Mouse (Mus musculus) T-cell, adult 2 months (primary cell): Measurements from ENCODE around the gene Slc28a1.
A peak's percentile ranks its signal among the peaks of the same experiment; 100 is the strongest.
"Not testable (repeated sequence)": the region's sequence is repeated elsewhere in the genome, so short reads cannot be mapped to it uniquely, and the experiment has no call there.

Source experiments
- DNase-seq: peaks from one replicate; pipeline ENCODE4 v3.0.0; 2022; ENCODE audit warnings: low spot score

The Slc28a1 gene

GRCm38 (mm10) chr7:81125215-81126175 is 10.9 kb downstream of the Slc28a1 start:
- DNase-seq: no peak

GRCm38 (mm10) chr7:81131864-81132263 is 17.3 kb downstream of the Slc28a1 start:
- DNase-seq: no peak

DNA sequence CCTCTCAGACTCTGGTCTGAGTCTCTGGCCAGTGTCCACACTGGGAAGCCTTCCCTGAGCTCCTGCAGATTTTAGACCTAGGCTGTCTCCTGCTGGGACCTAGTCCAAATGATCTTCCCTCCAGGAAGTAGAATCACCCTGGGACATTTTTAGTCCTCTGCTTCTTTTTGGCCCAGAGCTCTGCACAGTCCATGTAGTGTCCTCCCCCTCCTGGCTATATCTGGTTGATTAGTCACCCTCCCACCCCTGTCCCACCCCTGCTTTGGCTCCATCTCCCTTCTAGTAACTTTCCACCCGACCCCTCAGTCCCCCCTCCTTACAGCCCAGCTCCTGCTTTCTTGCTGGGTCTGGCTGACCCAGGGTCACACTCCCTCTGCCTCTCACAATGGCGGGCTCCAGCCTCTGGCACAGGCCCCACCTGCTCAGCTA is 18.3 kb downstream of the Slc28a1 start:
- DNase-seq: no peak

DNA sequence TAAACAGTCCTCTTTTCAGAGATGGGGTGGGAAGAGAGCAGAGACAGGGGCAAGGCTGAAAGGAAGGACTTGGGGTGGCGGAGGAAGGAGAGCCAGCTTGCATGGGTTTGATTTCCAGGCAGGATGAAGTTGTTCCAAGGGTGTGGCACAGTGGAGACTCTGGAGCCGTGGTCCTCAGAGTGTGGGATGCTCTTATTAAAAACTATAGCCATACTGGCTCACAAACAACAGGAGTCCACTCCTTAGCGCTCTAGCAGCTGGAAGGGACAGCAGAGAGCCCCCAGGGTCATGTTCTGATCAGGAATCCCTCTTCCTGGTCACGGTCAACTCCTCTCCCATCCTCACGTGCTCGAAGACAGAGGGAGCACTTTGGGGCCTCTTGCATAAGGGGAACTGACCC is 18.8 kb downstream of the Slc28a1 start:
- DNase-seq: no peak

- no peak for DNase-seq
These were observed 19.3 kb downstream of the Slc28a1 start for GRCm38 (mm10) chr7:81133941-81134340.

- DNase-seq: no peak
These were observed 20.0 kb downstream of the Slc28a1 start for GRCm38 (mm10) chr7:81134614-81135067.

DNA sequence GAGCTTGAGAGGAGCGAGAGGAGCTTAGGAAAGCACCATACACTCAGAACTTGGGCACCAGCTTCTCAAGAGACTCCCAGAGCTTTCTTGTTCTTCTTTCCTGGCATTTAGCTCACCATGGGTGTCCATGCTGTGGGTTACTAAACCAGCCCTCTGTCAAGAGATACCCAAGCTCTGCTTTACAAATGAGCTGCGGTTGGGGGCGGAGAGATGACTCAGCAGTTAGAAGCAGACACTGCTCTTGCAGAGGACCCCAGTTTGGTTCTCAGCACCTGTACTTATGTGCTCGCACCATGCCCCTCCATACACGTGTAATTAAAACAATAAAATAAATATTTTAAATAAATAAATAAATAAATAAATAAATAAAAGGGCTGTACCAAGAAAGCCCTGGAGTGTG is 22.7 kb downstream of the Slc28a1 start:
- DNase-seq: no peak

DNA sequence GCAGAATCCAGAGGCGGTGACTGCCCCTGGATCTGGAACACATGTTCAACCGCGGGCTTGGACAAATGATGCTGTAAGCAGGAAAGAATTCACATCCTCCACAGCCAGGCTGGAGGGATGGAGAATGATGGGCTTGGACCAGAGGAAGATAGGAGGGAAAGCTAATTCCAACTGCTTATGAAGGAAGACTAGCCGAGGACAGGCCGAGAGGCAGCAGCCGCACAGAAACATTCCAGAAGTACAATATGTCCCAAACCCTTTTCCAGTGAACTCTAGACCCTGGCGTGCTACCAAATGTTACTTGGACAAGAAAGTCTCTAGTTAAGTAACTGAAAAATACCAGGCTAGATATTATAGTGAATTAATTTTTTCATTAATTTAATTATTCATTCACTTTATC is 24.5 kb downstream of the Slc28a1 start:
- DNase-seq: no peak

DNA sequence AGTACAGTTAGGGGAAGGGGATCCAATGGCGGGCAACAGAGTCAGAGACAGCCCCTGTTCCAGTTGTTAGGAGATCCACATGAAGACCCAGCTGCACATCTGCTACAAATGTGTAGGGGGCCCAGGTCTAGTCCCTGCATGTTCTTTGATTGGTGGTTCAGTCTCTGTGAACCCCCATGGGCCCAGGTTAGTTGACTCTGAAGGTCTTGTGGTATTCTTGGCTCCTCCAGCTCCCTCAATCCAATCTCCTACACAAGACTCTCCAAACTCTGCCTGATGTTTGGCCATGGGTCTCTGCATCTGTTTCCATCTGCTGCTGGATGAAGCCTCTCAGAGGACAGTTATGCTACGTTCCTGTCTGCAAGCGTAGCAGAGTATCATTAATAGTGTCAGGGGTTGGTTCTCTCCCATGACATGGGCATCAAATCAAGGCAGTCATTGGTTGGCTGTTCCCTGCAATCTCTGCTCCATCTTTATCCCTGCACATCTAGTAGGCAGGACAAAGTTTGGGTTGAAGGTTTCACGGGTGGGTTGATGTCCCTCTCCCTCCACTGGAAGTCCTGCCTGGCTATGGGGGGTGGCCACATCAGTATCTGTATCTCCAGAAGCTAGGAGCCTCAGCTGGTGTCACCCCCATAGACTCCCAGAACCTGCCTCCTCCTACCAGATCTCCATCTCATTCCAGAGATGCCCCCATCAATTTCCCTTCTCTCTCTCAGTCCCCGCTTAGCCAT is 25.2 kb downstream of the Slc28a1 start:
- no peak for DNase-seq

DNA sequence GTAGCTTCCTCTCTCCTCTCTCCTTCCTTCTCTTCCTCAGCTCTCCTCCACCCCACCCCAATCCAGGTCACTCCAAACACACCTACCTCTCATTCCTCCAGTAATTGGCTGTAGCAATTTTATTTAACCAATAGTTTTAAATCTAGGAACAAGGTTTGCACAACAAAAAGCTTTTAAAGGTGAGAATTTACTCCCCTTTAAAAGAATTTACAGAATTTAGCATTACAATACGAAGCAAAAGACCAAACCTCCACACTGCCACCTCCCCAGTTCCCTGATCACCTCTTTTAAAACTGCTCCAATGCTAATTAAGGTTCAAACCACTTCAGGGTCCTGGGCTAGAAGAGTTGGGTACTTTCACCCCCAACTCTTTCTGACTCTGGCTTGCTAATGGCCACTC is 26.9 kb downstream of the Slc28a1 start:
- DNase-seq: no peak

- DNase-seq: not testable (repeated sequence)
These were observed 28.5 kb downstream of the Slc28a1 start for GRCm38 (mm10) chr7:81143056-81143455.

DNA sequence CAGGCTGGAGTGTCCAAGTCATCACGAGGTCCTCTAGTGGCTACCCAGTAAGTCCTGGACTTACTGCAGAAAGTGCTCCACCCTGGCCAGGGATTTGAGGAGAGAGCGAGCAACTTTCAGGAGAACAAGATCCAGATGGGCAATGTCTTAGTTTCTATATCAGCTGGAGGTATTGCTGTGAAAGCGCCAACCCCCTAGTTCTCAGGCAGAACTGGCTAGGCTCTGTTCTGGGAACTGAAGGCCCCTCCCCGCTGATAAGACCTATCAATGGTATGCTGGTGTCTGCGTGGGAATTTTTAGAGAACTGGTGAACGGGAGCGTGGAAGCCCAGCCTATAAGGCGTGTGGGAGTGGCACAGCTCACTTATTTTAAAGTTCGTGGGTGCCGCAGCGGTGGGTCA is 35.2 kb downstream of the Slc28a1 start:
- no peak for DNase-seq

DNA sequence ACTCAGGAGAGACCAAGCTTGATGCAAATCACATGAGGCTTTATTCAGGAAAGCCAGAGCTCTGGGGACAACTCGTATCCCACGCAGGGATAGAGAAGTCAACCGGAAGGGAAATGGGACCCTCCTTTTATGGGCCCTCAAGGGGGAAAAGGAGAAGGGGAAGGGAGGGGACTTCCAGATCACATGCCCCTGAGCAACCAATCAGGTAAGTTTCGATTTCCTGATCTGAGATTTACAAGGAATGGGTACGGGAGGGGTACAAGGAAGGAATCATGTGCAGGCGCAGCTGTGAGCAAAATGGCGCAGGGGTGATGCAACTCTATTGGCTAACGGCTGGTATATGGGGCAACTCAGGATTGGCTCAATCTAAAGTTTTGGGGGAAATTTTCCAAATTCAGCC is 36.6 kb downstream of the Slc28a1 start:
- DNase-seq: no peak

- no peak for DNase-seq
These were observed 37.7 kb downstream of the Slc28a1 start for GRCm38 (mm10) chr7:81152306-81152705.

GRCm38 (mm10) chr7:81152826-81153225 is 38.2 kb downstream of the Slc28a1 start:
- DNase-seq: no peak

DNA sequence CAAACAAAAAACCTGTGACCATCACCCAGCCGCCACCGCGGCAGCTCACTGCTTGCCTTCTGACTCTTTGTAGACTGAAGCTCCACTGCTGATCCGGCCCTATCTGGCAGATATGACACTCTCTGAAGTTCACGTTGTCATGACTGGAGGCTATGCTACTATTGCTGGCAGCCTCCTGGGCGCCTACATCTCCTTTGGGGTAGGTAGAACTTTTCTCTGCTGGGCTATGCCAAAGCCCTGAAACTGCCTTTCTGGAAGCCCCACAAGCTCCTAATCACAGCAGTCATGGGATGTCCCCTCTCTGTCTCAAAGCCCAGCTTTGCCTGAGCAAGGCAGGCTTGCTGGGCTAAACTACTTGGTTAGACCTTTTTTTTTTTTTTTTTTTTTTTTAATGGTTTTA is 38.7 kb downstream of the Slc28a1 start:
- no peak for DNase-seq

GRCm38 (mm10) chr7:81154244-81154643 is 39.6 kb downstream of the Slc28a1 start:
- DNase-seq: not testable (repeated sequence)

- peak; percentile 85 for DNase-seq
These were observed 40.4 kb downstream of the Slc28a1 start for GRCm38 (mm10) chr7:81154960-81155359.

- no peak for DNase-seq
These were observed 44.3 kb downstream of the Slc28a1 start for GRCm38 (mm10) chr7:81158933-81159332.

DNA sequence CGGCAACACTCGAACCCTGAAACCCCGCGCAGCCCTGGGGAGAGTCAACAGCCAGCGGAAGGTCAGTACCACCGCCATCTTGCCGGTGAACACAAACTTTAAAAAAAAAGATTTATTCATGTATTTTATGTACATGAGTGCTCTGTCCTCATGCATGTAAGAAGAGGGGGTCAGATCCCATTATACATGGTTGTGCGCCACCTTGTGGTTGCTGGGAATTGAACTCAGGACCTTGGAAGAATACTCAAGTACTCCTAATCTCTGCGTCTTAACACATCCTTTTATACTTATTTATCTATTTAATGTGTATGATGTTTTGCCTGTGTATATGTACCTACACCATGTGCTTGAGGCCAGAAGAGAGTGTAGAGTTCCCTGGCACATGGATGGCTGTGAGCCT is 47.1 kb downstream of the Slc28a1 start:
- peak; percentile 10 for DNase-seq

DNA sequence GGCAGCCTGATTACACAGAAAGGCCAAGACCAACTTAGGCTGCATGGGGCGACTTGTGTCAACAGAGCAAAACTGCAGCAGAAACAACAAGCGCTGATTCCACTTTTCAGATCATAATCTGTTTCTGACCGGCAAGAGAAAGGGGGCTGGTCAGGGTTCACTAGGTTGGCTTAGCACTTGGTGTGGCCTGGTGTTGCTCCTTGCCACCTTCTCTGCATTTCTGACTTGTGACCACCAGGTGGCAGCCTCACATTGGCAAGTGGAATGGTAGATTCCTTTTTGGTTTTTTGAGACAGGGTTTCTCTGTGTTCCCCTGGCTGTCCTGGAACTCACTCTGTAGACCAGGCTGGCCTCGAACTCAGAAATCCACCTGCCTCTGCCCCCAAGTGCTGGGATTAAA is 47.7 kb downstream of the Slc28a1 start:
- peak; percentile 72 for DNase-seq

GRCm38 (mm10) chr7:81164411-81164810 is 49.8 kb downstream of the Slc28a1 start:
- no peak for DNase-seq

DNA sequence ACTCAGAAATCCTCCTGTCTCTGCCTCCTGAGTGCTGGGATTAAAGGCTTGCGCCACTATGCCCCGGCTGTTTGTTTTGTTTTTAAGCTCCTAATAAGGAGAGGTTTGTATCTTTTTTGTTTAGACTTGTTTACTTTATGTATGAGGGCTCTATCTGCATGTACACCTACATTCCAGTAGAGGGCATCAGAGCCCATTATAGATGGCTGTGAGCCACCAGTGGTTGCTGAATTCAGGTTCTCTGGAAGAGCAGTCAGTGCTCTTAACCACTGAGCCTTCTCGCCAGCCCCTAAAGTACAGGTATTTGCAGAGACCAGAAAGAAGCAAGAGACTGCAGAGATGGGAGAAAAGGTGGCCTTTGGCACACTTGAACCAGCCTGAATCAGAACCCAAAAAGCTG is 52.5 kb downstream of the Slc28a1 start:
- DNase-seq: peak; percentile 44
